Mouse (Mus musculus) frontal cortex, postnatal 14 days (tissue): Measurements from ENCODE around the gene Nfkbid.

Experiments
- DNase-seq, 2 experiments: peaks; one replicate each; pipeline ENCODE4 v3.0.0; 2022; ENCODE audit warnings: low spot score in 2 of 2

Nfkbid gene

GRCm38 (mm10) chr7:30429327-30429726 is 7.8 kb downstream of the Nfkbid start:
- DNase-seq, result no peak

DNA sequence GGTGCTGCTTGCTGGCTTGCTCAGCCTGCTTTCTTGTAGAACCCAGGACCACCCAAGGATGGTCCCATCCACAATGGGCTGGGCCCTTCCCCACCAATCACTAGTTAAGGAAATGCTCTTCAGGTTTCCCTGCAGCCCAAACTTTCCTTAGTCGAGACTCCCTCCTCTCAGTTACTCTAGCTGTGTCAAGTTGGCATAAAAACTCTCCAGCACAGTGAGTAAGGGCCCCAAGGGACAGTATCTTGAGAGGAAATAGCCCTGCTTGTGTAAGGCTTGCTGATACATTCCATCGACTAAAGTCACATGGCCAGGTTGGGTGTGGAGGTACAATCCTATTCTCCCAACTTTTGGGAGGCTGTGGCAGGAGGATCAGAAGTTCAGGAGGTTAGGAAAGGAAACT is 8.7 kb downstream of the Nfkbid start:
- no peak for DNase-seq

DNA sequence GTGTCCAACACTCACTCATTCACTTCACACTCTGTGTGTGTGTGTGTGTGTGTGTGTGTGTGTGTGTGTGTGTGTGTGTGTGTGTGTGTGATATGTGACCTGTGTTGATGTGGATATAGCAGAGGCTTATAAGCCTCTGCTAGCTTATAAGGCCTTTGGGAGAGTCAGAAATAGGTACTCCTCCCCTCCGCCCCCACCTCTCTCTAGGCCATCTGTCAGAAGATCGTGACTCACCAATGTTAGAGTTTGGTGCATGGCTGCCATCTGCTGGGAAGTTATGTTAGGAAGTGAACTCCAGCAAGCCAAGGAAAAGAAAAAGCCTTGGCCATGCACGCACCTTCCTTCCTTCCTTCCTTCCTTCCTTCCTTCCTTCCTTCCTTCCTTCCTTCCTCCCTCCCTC is 10.3 kb downstream of the Nfkbid start:
- DNase-seq, result peak; percentile 75

DNA sequence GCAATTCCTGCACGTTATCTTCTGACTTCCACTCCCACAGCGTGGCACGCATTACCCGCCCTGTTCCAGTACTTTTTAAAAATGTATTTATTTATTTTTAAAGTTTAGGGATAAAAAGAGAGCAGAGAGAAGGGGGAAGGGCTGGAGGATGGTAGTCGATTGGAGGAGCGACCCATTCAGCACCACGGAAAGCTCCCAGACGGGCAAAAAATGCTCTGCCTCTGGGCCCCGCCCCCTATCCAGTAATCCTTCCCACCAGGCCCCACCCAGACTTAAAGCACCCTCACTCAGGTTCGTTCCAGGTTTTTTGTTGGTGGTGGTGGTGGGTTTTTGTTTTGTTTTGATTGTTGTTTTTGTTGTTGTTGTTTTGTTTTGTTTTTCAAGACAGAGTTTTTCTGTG is 12.7 kb downstream of the Nfkbid start:
- DNase-seq, result no peak

GRCm38 (mm10) chr7:30434701-30435100 is 13.2 kb downstream of the Nfkbid start:
- no peak for DNase-seq

GRCm38 (mm10) chr7:30435156-30435555 is 13.6 kb downstream of the Nfkbid start:
- DNase-seq, result no peak

DNA sequence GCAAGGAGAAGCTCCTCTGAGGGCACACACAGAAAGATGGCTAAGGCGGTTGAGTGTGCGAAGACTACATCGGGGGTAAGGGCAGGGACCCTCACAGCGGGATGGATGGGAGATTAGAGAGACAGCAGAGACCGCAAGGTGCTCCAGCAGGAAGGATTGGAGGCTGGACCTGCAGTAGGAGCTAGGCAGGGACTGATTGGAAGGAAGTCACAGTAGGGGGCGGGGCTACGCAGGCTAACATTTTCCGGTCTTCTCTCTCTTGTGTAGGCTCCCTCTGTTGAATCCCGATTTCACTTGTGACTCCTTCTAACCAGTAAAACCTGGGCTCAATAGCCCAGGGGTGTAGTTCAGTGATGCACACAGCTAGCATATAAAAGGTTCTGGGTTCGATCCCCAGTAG is 15.3 kb downstream of the Nfkbid start:
- DNase-seq, result no peak

- DNase-seq, result no peak
Observed at GRCm38 (mm10) chr7:30439734-30440133, 18.2 kb downstream of the Nfkbid start.

DNA sequence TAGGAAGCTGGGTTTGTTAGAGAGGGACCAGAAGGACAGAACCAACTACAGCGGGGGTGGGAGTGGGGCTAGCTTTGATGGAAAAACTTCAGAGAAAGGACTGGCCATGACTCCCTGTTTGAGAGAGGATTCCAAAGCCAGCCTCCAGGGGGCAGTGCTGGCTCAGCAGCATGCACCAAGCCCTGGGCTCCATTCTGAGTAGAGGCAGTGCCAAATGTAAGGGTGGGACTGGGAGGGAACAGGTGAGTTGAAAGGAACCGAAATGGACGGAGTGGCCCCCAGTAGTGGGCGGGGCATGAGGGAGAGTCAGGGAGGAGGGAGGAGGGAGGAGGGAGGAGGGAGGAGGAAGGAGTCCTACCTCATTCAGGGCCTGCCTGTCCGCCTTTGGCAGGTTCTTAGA is 19.2 kb downstream of the Nfkbid start:
- DNase-seq, result peak in 1 of 2 experiments; percentile 43

GRCm38 (mm10) chr7:30443696-30444095 is 22.2 kb downstream of the Nfkbid start:
- no peak for DNase-seq

DNA sequence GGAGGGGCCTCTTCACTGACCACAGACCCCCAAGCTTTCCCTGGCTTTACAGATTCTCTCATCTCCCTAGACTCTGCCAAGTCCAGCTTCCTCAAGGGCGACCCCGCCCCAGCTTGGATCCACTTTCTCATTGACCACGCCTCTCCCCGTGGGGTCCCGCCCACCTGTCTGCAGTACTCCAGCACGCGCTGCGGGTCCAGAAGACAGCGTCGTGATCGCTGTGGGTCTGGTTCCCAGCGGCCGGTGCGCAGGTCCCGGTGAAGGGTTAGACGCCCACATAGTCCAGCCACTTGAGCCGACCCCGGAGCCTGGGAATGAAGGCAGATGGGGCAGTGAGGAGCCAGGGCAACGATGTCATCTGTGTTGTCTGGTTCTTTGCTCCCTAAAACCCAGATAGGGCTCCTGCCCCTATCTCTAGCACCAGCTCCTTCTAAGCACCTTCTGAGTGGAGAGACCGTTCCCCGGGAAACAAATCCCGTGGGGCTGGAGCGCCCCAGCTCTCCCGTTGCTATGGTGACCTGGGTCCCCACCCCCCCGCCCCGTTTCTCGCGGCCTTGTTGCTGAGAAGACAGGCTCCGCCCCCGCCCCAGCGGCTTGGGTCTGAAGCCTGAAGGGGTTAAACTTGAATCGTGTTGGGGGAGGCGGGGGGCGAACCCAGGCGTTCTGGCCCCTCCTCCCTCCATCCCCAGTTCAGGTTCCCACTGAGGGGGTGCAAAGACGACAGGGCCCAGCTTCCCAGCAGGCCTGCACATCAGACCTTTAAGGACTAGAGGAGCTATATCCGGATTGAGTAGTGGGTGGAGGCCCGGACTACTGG is 22.8 kb downstream of the Nfkbid start:
- peak; percentile 63 to 72 for DNase-seq

DNA sequence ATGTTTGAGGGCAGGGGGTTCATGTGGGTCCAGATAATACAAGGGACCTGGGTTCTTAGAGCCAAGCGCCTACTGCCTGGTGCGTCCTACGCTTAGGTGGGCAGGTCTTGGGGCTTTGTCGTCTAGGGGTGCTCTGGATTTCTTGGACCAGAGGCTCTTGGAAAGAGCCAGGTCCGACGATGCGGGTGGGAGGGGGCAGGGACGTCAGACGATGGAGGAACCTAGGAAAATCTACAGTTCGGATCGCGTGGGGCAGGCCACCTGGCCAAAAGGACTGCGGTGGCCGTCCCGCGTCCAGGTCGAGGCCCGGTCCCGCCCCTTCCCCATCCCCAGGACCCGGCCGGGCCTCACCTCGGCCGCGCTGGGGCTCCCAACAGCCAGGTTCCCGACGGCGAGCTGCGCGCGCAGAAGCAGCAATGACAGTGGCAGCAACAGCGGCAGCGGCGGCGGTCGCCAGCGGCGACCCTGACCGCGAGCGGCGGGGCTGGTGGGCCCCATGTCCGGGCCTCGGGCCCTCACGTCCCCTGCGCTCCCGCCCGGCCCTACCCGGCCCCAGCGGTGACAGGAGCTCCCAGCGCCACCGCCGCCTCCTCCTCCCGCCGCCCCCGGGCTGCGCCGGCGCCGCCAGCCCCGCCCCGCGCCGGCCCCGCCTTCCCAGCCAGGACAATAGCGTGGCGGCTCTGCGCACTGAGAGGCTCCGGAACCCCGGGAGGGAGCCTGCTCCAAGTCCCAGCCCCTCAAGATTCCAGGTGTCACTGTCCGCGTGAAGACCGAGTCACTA is 23.6 kb downstream of the Nfkbid start, which contains the start of gene Aplp1:
Gene Aplp1, minus strand, starts transcription at position 565 of the 781 bp plus-strand sequence.
- peak in 1 of 2 experiments; percentile 67 for DNase-seq

DNA sequence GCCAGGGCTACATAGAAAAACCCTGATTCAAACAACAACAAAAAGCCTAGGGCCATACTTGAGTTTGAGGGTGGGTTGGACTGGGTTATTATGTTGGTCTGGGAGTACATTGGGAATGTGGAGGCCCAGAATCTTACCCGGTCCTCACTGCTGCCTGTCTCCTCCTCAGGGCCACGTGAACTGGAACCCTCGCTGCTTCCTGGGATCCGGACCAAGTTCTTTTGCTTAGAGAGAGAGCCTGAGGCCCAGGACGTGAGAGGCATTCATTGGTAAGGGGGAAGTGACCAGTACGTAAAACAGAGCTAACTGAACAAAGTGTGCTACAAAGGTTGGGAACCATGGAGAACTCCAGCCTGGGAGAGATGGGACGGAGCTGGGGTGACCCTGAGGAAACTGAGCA is 28.7 kb downstream of the Nfkbid start:
- no peak for DNase-seq

GRCm38 (mm10) chr7:30453327-30453726 is 31.8 kb downstream of the Nfkbid start:
- DNase-seq, result no peak

DNA sequence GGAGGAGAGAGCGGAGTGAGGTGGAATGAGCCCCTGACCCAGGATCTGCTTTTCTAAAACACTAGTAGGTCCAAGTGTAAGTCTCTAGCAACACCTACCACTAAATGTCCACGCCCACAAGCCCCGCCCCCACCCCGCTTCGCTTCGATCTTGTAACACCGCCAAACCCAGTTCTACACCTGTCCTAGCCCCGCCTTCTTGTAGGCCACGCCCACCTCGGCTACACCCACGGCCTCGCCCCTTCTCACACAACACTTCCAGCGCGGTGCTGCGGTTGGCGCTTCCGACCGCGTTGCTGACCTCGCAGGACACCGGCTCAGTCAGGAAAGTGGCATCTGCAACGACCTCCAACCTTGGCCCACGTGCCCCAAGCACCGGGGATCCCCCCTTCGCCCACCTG is 32.2 kb downstream of the Nfkbid start:
- DNase-seq, result no peak

GRCm38 (mm10) chr7:30454259-30454658 is 32.7 kb downstream of the Nfkbid start:
- no peak for DNase-seq

DNA sequence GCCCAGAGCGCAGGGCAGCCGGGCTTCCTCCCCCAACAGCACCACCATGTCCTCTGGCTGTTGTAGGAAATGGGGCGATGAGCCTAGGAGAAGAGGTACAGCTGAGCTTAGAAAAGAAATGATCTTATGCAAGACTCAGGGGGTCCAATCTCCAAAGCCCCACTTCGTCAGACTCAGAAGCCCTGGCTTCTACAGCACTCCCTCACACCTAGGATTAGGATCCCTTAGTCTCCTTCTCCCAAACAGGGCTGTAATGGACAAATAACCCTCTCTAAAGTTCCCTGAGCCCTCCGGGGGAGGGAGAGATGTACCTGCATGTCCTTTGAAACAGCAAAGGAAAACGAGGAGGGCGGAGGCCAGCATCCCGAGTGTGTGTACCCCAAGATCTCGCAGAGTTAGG is 35.0 kb downstream of the Nfkbid start:
- no peak for DNase-seq

- DNase-seq, result no peak
Observed at GRCm38 (mm10) chr7:30456911-30457628, 35.5 kb downstream of the Nfkbid start.

- DNase-seq, result peak in 1 of 2 experiments; percentile 45
Observed at GRCm38 (mm10) chr7:30457629-30458330, 36.2 kb downstream of the Nfkbid start, which contains the start of the genes Kirrel2 and Nphs1. TSS of gene Kirrel2 (minus strand) at chr7:30457690. TSS of gene Nphs1 (plus strand) at chr7:30458315.

GRCm38 (mm10) chr7:30459484-30459883 is 38.0 kb downstream of the Nfkbid start:
- DNase-seq, result no peak

- no peak for DNase-seq
Observed at GRCm38 (mm10) chr7:30463568-30463967, 42.0 kb downstream of the Nfkbid start.
